10 mouse cellular contexts compared by ENCODE assay signal in genomic region chr5:115982671-115983373, GRCm38 (mm10). TPM values are rescaled to one million over a fixed set of nuclear protein-coding genes. Genes with fewer than 3 reads are reported as not detected.
DNase-seq lines count a peak whose midpoint lies in the region.
"Had no signal": no experiment of that assay in that cellular context is flagged by ENCODE, and none has a peak within 500 bp of the region (broad histone marks: within the 10 kb centered on the region; RNA-seq: fewer than 3 reads in every experiment).

No protein-coding gene starts in this region.

- H3K4me1 ChIP-seq in brown adipose tissue, adult 24 weeks (ENCODE audit: control insufficient read depth, insufficient read depth, insufficient read length, low read length), result peaks cover 19% of the 10 kb centered on the region

- DNase-seq in cerebellum, postnatal 10 days, result peak; percentile 62 to 66
- DNase-seq in cerebellum, adult 9-11 months, result no peak
- DNase-seq in ovary, postnatal 14 days (ENCODE audit: low spot score), result peak; percentile 25
- DNase-seq in ovary, postnatal 10 days (ENCODE audit: low spot score), result no peak
- peak; percentile 83 to 86 for DNase-seq in kidney, postnatal 4 days
- no peak for DNase-seq in spleen, postnatal 36 days (ENCODE audit: low spot score in 2 of 2)
- DNase-seq in thymus, adult 18-20 months, result no peak

- no peak overlapping the region for H3K4me3 ChIP-seq in brown adipose tissue, adult 24 weeks (ENCODE audit: insufficient read depth, low read depth, low read length)
- H3K4me3 ChIP-seq: embryonic facial prominence, embryonic 12.5 days; liver, embryonic 12.5 days had no signal

- peak overlapping the region; percentile 33; the same call in 1 of the 2 replicates for H3K27ac ChIP-seq in brown adipose tissue, adult 24 weeks (replicated peaks; ENCODE audit: low read depth, low read length)
- H3K27ac ChIP-seq: embryonic facial prominence, embryonic 12.5 days; liver, embryonic 12.5 days had no signal

RNA-seq across cellular contexts. Expression of gene Prkab1, which starts 41.5 kb away (rescaled TPM):
- polyA plus RNA-seq in brown adipose tissue, adult 24 weeks (2012; ENCODE audit: insufficient read depth, insufficient read length, missing spikeins), result 47.7 and 48.9 TPM in 2 replicates

Comparison
In these comparisons a context has a peak if more than half of its experiments do, and no peak if none do; other contexts are left out.
1. DNase-seq: peak in cerebellum, postnatal 10 days (2 of 2), ovary, postnatal 14 days (single experiment) and kidney, postnatal 4 days (2 of 2); none in cerebellum, adult 9-11 months (single experiment), ovary, postnatal 10 days (single experiment), spleen, postnatal 36 days (0 of 2) and thymus, adult 18-20 months (0 of 2).